In genomic region chr17:24472512-24472911, GRCm38 (mm10) we compare ENCODE assay signal across 9 mouse cellular contexts. TPM values are rescaled to one million over a fixed set of nuclear protein-coding genes. Genes with fewer than 3 reads are reported as not detected.
DNase-seq lines count a peak whose midpoint lies in the region; ATAC-seq lines count a peak whose summit lies in the region.
"Had no signal": no experiment of that assay in that cellular context is flagged by ENCODE, and none has a peak within 500 bp of the region (broad histone marks: within the 10 kb centered on the region; RNA-seq: fewer than 3 reads in every experiment).

No protein-coding gene starts in this region.

- peaks cover 22% of the 10 kb centered on the region for H3K36me3 ChIP-seq in intestine, embryonic 15.5 days
- peaks cover 39% of the 10 kb centered on the region for H3K36me3 ChIP-seq in liver, embryonic 16.5 days (ENCODE audit: control insufficient read depth, insufficient read depth)
- H3K36me3 ChIP-seq in stomach, embryonic 16.5 days (ENCODE audit: control insufficient read depth, insufficient read depth, low read length): peaks cover 15% of the 10 kb centered on the region; the same call in 1 of the 2 replicates

- peak overlapping the region; percentile 12; the same call in 1 of the 2 replicates for H3K9ac ChIP-seq in intestine, embryonic 15.5 days
- peak overlapping the region; percentile 96 for H3K9ac ChIP-seq in liver, embryonic 16.5 days (ENCODE audit: low read depth, low read length)
- peak overlapping the region; percentile 27; the same call in 1 of the 2 replicates for H3K9ac ChIP-seq in stomach, embryonic 16.5 days (ENCODE audit: low read length)

- H3K4me2 ChIP-seq in intestine, embryonic 15.5 days (replicated peaks): peak overlapping the region; percentile 96
- peak overlapping the region; percentile 91 for H3K4me2 ChIP-seq in liver, embryonic 16.5 days (ENCODE audit: low read depth, low read length)
- peak overlapping the region; percentile 99 for H3K4me2 ChIP-seq in stomach, embryonic 16.5 days (ENCODE audit: low read depth, low read length)

- H3K27me3 ChIP-seq in intestine, embryonic 15.5 days (replicated peaks): no peaks in the 10 kb centered on the region
- no peaks in the 10 kb centered on the region for H3K27me3 ChIP-seq in liver, embryonic 16.5 days (ENCODE audit: control insufficient read depth, insufficient read depth, low read depth, low read length)
- no peaks in the 10 kb centered on the region for H3K27me3 ChIP-seq in stomach, embryonic 16.5 days (ENCODE audit: control insufficient read depth, insufficient read depth, low read length)

- WGBS in intestine, embryonic 15.5 days: 60% methylated on average over 4 of the region's 4 CpGs
- WGBS in liver, embryonic 16.5 days (ENCODE audit: insufficient replicate concordance): 75% methylated on average over 4 of the region's 4 CpGs
- WGBS in stomach, embryonic 16.5 days: 74% methylated on average over 4 of the region's 4 CpGs

- H3K27ac ChIP-seq in intestine, embryonic 15.5 days: peak overlapping the region; percentile 78
- no peak overlapping the region; the same call in 1 of the 2 replicates for H3K27ac ChIP-seq in liver, embryonic 16.5 days (ENCODE audit: low read length)
- H3K27ac ChIP-seq in stomach, embryonic 16.5 days (ENCODE audit: low read length): peak overlapping the region; percentile 83

- peaks cover 36% of the 10 kb centered on the region for H3K4me1 ChIP-seq in intestine, embryonic 15.5 days (replicated peaks)
- H3K4me1 ChIP-seq in liver, embryonic 16.5 days (ENCODE audit: control insufficient read depth, low read depth, low read length): peaks cover 23% of the 10 kb centered on the region
- peaks cover 27% of the 10 kb centered on the region for H3K4me1 ChIP-seq in stomach, embryonic 16.5 days (ENCODE audit: control insufficient read depth, insufficient read depth, low read length)

- no peaks in the 10 kb centered on the region for H3K9me3 ChIP-seq in intestine, embryonic 15.5 days
- no peaks in the 10 kb centered on the region for H3K9me3 ChIP-seq in liver, embryonic 16.5 days (replicated peaks; ENCODE audit: control insufficient read depth, low read length)
- no peaks in the 10 kb centered on the region for H3K9me3 ChIP-seq in stomach, embryonic 16.5 days (replicated peaks; ENCODE audit: control insufficient read depth, low read length)

- peak; percentile 59 for DNase-seq in MN1 (ENCODE audit: low spot score)
- peak; percentile 92 for DNase-seq in brain, adult 2 months (ENCODE audit: low read depth, low spot score)
- DNase-seq in gastrocnemius, adult 8-10 months (ENCODE audit: low spot score in 2 of 2): peak; percentile 52 to 69
- DNase-seq in right cerebral cortex, postnatal 36 days (ENCODE audit: low spot score in 2 of 2): no peak
- DNase-seq in B cell, adult 2 months: no peak

- peak; percentile 41 for ATAC-seq in intestine, embryonic 15.5 days
- ATAC-seq in liver, embryonic 16.5 days (ENCODE audit: low read depth): no peak
- ATAC-seq in stomach, embryonic 16.5 days (ENCODE audit: insufficient read depth, low FRiP score): no peak

- peak overlapping the region; percentile 84 for H3K4me3 ChIP-seq in intestine, embryonic 15.5 days (replicated peaks)
- peak overlapping the region; percentile 94 for H3K4me3 ChIP-seq in liver, embryonic 16.5 days (ENCODE audit: low read depth, low read length)
- H3K4me3 ChIP-seq in stomach, embryonic 16.5 days (replicated peaks; ENCODE audit: low read length): peak overlapping the region; percentile 72; the same call in 1 of the 2 replicates

RNA-seq across cellular contexts. Expression of gene Bricd5, which starts 1.2 kb away (rescaled TPM):
- not detected for total RNA-seq in gastrocnemius, adult 8-10 months (2022)
- polyA plus RNA-seq in intestine, embryonic 15.5 days (2015; fragmentation: Nextera tagmentation; extraction: Ambion mirVana): 0.40 and 0.68 TPM in 2 replicates
- polyA plus RNA-seq in liver, embryonic 16.5 days (2015; fragmentation: Nextera tagmentation; extraction: Ambion mirVana): not detected in 2 replicates
- 0.36 and 0.46 TPM in 2 replicates for polyA plus RNA-seq in stomach, embryonic 16.5 days (2015; fragmentation: Nextera tagmentation; extraction: Ambion mirVana)
- polyA plus RNA-seq: embryonic facial prominence, embryonic 11.5 days had no signal

RNA-seq across cellular contexts. Expression of gene Pgp, which starts 2.3 kb away (rescaled TPM):
- total RNA-seq in gastrocnemius, adult 8-10 months (2022): 10 to 100 TPM; 55.1 to 60.3 (median 60.2) TPM
- 79.9 and 80.6 TPM in 2 replicates for polyA plus RNA-seq in intestine, embryonic 15.5 days (2015; fragmentation: Nextera tagmentation; extraction: Ambion mirVana)
- 48.2 and 49.0 TPM in 2 replicates for polyA plus RNA-seq in liver, embryonic 16.5 days (2015; fragmentation: Nextera tagmentation; extraction: Ambion mirVana)
- polyA plus RNA-seq in stomach, embryonic 16.5 days (2015; fragmentation: Nextera tagmentation; extraction: Ambion mirVana): 49.6 and 54.5 TPM in 2 replicates

RNA-seq across cellular contexts. Expression of gene E4f1, which starts 2.4 kb away (rescaled TPM):
- 10 to 100 TPM; 13.6 to 14.6 (median 14.2) TPM for total RNA-seq in gastrocnemius, adult 8-10 months (2022)
- polyA plus RNA-seq in intestine, embryonic 15.5 days (2015; fragmentation: Nextera tagmentation; extraction: Ambion mirVana): 23.0 and 29.3 TPM in 2 replicates
- 11.4 and 12.3 TPM in 2 replicates for polyA plus RNA-seq in liver, embryonic 16.5 days (2015; fragmentation: Nextera tagmentation; extraction: Ambion mirVana)
- 29.4 and 35.0 TPM in 2 replicates for polyA plus RNA-seq in stomach, embryonic 16.5 days (2015; fragmentation: Nextera tagmentation; extraction: Ambion mirVana)

RNA-seq across cellular contexts. Expression of gene Mlst8, which starts 6.4 kb away (rescaled TPM):
- 10 to 100 TPM in 2 of 4 experiments, 1 to 10 TPM in 2; 8.2 to 11.3 (median 9.6) TPM for total RNA-seq in gastrocnemius, adult 8-10 months (2022)
- polyA plus RNA-seq in intestine, embryonic 15.5 days (2015; fragmentation: Nextera tagmentation; extraction: Ambion mirVana): 25.2 and 27.3 TPM in 2 replicates
- 11.8 and 11.9 TPM in 2 replicates for polyA plus RNA-seq in liver, embryonic 16.5 days (2015; fragmentation: Nextera tagmentation; extraction: Ambion mirVana)
- polyA plus RNA-seq in stomach, embryonic 16.5 days (2015; fragmentation: Nextera tagmentation; extraction: Ambion mirVana): 29.0 and 33.6 TPM in 2 replicates

RNA-seq across cellular contexts. Expression of gene Caskin1, which starts 15.9 kb away (rescaled TPM):
- total RNA-seq in gastrocnemius, adult 8-10 months (2022): under 1 TPM in 2 of 4 experiments, not detected in 2; 0.05 to 0.21 TPM
- polyA plus RNA-seq in intestine, embryonic 15.5 days (2015; fragmentation: Nextera tagmentation; extraction: Ambion mirVana): 1.5 and 1.8 TPM in 2 replicates
- polyA plus RNA-seq in liver, embryonic 16.5 days (2015; fragmentation: Nextera tagmentation; extraction: Ambion mirVana): 0.08 and 0.13 TPM in 2 replicates
- polyA plus RNA-seq in stomach, embryonic 16.5 days (2015; fragmentation: Nextera tagmentation; extraction: Ambion mirVana): 1.5 and 2.3 TPM in 2 replicates

Comparison
In these comparisons a context has a peak if more than half of its experiments do, and no peak if none do; other contexts are left out.
1. DNase-seq: peak in MN1 (single experiment), brain, adult 2 months (single experiment) and gastrocnemius, adult 8-10 months (2 of 2); none in right cerebral cortex, postnatal 36 days (0 of 2) and B cell, adult 2 months (0 of 2).
2. H3K9ac ChIP-seq: peak in every context shown above with its lines; median percentile 96 in liver, embryonic 16.5 days; 27 in stomach, embryonic 16.5 days; 12 in intestine, embryonic 15.5 days.
3. Peak in every context shown above with its lines, with median percentiles within 50 percentile points of each other: H3K4me2 ChIP-seq and H3K4me3 ChIP-seq.